Mouse (Mus musculus) Patski (cell line): Measurements from ENCODE around the gene Ush1g. TPM values are rescaled to one million over a fixed set of nuclear protein-coding genes. Genes with fewer than 3 reads are reported as not detected.

ENCODE experiments used
- ATAC-seq: fragments of 100-300 bp; one replicate; pipeline ENCODE4 v1.8.0; 2021
- CTCF ChIA-PET: fragments of 350-600 bp; sonication (Branson Sonifier 250); formaldehyde crosslinking; loops from one replicate; lab custom pipeline; 2022; ENCODE audit warnings: inconsistent platforms; lab: Charles Lee
- POLR2A ChIA-PET: fragments of 350-600 bp; sonication (Branson Sonifier 250); formaldehyde crosslinking; loops from one replicate; lab custom pipeline; 2022; ENCODE audit warnings: antibody characterized with exemption, inconsistent platforms; lab: Charles Lee
- DNase-seq: peaks from one replicate; pipeline ENCODE4 v3.0.0-alpha.2; 2011; ENCODE audit warnings: low read depth, low spot score
- H3K27me3 ChIP-seq: fragments of 371-371 bp; one replicate; pipeline ENCODE4 v1.5.1; 2021
- CTCF ChIP-seq: fragments of 100-300 bp; IDR thresholded peaks from one replicate; pipeline ENCODE4 v1.5.1; 2021
- in situ Hi-C: fragments of 300-500 bp; cut with MboI; formaldehyde crosslinking; loops from 3 replicates; pipeline ENCODE4 v1.11.1; 2018; ENCODE audit warnings: low pct_unique_long_range_greater_than_20kb, mixed read lengths
- polyA plus RNA-seq: library from polyadenylated mRNA; unstranded; gene quantifications from one replicate; pipeline ENCODE4 v1.2.3, GENCODE M21; 2021

Gene Ush1g
- polyA plus RNA-seq, 1 experiment from 2014 or later: 0.32 TPM

- ChIA-PET POLR2A (no interaction called here), CTCF (interaction anchor here (1.3 kb wide), 1 partner anchor 25 kb away, joined by 4 read pairs; the partner anchor contains the start of gene Otop3)
- TF ChIP-seq CTCF: no peak
- ATAC-seq (no peak), DNase-seq (no peak)
- H3K27me3 ChIP-seq: peaks cover 15% of the 10 kb centered on the region
- in situ Hi-C loops: no loop called here
Measured at GRCm38 (mm10) chr11:115308781-115309180, 13.1 kb downstream of the Ush1g start.

DNA sequence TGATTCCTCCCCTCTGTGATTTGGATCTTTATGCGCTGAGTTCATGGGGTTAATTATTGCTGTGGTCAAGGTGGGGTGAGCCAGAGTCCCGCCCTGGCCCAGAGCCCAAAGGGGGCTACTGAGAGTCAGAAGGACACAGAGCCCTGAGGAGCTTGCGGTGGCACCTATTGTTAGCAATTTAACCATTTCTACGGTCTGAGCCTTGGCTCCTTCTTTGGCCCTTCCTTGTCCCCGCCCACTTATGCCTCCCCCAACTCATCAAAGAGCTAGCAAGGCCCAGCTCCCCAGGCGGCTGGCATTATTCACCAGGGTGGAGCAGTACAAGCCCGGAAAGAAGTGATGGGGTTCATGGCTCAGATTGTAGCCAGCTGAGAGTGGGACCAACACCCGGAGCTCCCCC, 15.0 kb downstream of the Ush1g start, which contains the start of gene Otop2:
Gene Otop2, plus strand, starts transcription at position 301 of the 400 bp plus-strand sequence.
- CTCF ChIA-PET: no interaction called here
- ATAC-seq: no peak
- H3K27me3 ChIP-seq: no peaks in the 10 kb centered on the region
- no peak for TF ChIP-seq CTCF
- DNase-seq: no peak
- in situ Hi-C loops: no loop called here
- POLR2A ChIA-PET: no interaction called here

GRCm38 (mm10) chr11:115303167-115303566, 18.7 kb downstream of the Ush1g start:
- in situ Hi-C loops: no loop called here
- no peak for ATAC-seq
- no peaks in the 10 kb centered on the region for H3K27me3 ChIP-seq
- TF ChIP-seq CTCF: no peak
- CTCF ChIA-PET: no interaction called here
- POLR2A ChIA-PET: no interaction called here
- DNase-seq: no peak

DNA sequence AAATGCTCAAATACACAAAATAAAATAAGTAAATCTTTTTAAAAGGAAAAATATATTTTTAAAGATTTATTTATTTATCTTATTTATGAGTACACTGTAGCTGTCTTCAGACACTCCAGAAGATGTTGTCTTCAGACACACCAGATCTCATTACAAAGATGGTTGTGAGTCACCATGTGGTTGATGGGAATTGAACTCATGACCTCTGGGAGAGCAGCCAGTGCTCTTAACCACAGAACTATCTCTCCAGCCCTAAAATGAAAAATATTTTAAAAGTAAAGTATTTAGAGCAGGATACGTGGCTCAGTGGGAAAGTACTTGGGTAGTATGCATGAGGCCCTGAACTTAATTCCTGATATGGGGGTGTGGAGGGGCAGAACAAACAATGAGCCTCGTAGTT, 20.5 kb downstream of the Ush1g start:
- CTCF ChIA-PET: no interaction called here
- peaks cover 11% of the 10 kb centered on the region for H3K27me3 ChIP-seq
- POLR2A ChIA-PET: no interaction called here
- no peak for TF ChIP-seq CTCF
- ATAC-seq (no peak), DNase-seq (no peak)
- in situ Hi-C loops: no loop called here

DNA sequence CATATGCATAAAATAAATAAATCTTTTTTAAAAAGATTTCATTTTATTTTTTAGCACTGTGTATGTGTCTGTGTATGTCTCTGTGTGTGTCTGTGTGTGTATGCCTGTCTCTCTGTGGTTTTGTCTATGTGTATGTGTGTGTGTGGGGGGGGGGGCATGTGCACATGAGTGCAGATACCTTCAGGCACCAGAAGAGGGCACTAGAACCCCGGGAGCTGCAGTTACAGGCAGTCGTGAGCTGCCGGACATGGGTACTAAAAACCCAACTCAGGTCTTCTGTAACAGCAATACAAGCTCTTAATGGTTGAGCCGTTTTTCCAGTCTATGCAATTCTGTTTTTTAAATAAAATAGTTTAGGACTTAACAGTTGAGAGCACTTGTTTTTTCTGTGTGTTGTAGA, 21.1 kb downstream of the Ush1g start:
- TF ChIP-seq CTCF: no peak
- DNase-seq (no peak), ATAC-seq (no peak)
- in situ Hi-C loops: no loop called here
- peaks cover 11% of the 10 kb centered on the region for H3K27me3 ChIP-seq
- CTCF ChIA-PET: no interaction called here
- POLR2A ChIA-PET: no interaction called here

DNA sequence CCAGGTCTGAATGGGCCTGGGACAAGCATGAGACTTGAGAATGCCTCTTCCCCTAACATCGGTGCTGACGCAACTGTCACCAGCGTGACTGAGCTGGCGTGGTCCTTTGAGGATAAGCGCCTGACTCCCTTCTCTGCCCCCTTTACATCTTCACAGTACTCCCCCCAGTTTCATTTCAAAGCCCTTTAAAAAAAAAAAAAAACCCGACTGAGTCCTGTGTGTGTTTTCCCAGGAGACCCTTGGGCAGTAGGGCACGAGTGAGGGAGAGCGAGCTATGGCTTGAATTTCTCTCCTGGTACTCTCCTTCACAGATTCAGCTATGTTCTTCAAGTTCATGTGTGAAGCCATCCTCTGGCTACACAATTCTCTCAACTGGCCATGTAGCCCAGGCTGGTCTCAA, 23.7 kb downstream of the Ush1g start:
- in situ Hi-C loops: no loop called here
- ATAC-seq (no peak), DNase-seq (no peak)
- H3K27me3 ChIP-seq: peaks cover 11% of the 10 kb centered on the region
- TF ChIP-seq CTCF: no peak
- ChIA-PET CTCF (no interaction called here), POLR2A (no interaction called here)

GRCm38 (mm10) chr11:115297214-115297826, 24.5 kb downstream of the Ush1g start, which contains the start of gene Fads6:
Gene Fads6 (minus strand): TSS chr11:115297663.
- peaks cover 11% of the 10 kb centered on the region for H3K27me3 ChIP-seq
- ATAC-seq (no peak), DNase-seq (no peak)
- TF ChIP-seq CTCF: no peak
- ChIA-PET POLR2A (no interaction called here), CTCF (no interaction called here)
- in situ Hi-C loops: no loop called here

- H3K27me3 ChIP-seq: peaks cover 11% of the 10 kb centered on the region
- DNase-seq (no peak), ATAC-seq (no peak)
- CTCF ChIA-PET: no interaction called here
- in situ Hi-C loops: no loop called here
- POLR2A ChIA-PET: no interaction called here
- TF ChIP-seq CTCF: no peak
Measured at GRCm38 (mm10) chr11:115296471-115297210, 25.2 kb downstream of the Ush1g start.

DNA sequence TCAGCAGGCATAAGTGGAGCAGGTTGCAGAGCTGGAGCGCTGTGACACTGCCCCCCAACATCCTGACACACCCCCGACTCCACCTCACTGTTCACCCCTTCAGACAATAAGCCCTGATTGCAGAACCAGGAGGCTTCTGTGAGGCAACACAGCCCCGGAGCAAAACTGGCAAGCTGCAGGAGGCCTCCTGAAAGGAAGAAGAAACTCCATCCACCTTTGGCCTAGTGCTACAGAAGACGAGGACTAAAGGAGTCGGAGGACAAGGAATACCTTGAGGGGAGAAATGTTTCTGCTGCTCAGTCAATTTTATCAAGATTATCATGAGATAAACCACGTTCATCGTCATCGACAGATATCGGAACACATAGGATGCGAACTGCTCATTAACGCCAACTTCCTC, 25.9 kb downstream of the Ush1g start:
- in situ Hi-C loops: no loop called here
- TF ChIP-seq CTCF: no peak
- ChIA-PET CTCF (no interaction called here), POLR2A (no interaction called here)
- ATAC-seq (no peak), DNase-seq (no peak)
- peaks cover 11% of the 10 kb centered on the region for H3K27me3 ChIP-seq

- ATAC-seq (no peak), DNase-seq (no peak)
- ChIA-PET CTCF (interaction anchor here (0.7 to 2.6 kb wide), 2 partner anchors 16 to 29 kb away, joined by 3 to 9 read pairs; partner anchors contain the start of genes Fdxr and Ush1g), POLR2A (no interaction called here)
- peaks cover 11% of the 10 kb centered on the region for H3K27me3 ChIP-seq
- in situ Hi-C loops: no loop called here
- TF ChIP-seq CTCF: no peak
Measured at GRCm38 (mm10) chr11:115292631-115293375, 29.0 kb downstream of the Ush1g start.

DNA sequence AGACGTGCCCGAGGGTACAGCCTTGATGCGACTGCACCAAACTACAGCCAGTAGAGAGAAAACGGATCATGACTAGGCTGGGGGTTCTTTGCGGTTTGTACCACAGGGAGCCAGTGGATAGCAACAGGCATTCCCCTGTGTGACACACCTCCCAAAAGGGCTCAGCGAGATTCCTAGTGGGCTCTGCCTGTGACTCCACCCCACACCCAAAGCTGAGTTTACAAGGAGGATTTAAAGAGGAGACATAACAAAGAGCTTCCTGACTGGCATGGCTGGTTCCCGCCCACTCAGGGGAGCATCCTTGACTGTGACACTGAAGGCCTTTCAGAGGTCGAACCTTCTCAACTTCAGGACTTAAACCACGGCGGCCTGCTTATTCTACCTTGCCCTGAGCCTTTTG, 30.3 kb downstream of the Ush1g start:
- TF ChIP-seq CTCF: no peak
- ChIA-PET POLR2A (interaction anchor here (1.3 kb wide), 1 partner anchor 14 kb away, joined by 4 read pairs; the partner anchor contains the start of gene Fdxr), CTCF (interaction anchor here (2.6 kb wide), 1 partner anchor 15 kb away, joined by 9 read pairs; the partner anchor contains the start of gene Fdxr)
- no peak for ATAC-seq
- in situ Hi-C loops: no loop called here
- H3K27me3 ChIP-seq: no peaks in the 10 kb centered on the region
- DNase-seq: no peak
